Mouse (Mus musculus) CD8-positive naive resting alpha-beta T cell, adult 57 days (primary cell): ENCODE results near the gene Top2b. TPM values are rescaled to one million over a fixed set of nuclear protein-coding genes. Genes with fewer than 3 reads are reported as not detected.

Experiments used
- total RNA-seq: library from RNA; stranded (reverse); gene quantifications from one replicate; pipeline ENCODE4 v1.2.4, GENCODE M21; 2023

Top2b gene
- total RNA-seq = 238 TPM

DNA sequence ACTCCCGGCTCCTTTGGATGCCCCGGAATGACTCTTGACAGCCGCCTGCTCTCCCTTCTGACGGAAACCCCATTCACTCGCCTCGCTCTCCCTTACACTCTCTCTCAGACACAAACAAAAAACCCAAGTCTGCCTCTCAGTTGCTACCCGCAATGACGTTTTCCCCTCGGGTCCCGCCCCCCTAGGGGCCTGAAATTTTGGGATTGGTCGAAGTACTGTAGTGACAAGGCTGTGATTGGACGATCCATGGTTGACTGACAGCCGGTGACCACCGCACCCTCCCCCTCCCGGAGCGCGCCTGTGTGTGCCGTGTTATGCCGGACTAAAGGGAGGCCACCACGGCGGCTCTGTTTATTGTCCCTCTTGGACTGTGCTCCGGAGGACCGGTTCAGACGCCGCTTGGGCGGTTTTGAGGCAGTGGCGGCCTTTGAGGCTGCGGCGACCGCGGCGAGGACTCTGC is at the start of gene Top2b:
TSS of gene Top2b (plus strand) at position 302 of the 460 bp plus-strand sequence.

Other genes with a start within 250 kb of the Top2b start
- gene Ngly1, start 115.9 kb upstream of the Top2b start, total RNA-seq = 61.0 TPM
- gene Oxsm, start 115.4 kb upstream of the Top2b start, total RNA-seq = 6.4 TPM